Comparison of ENCODE assay signal across 15 mouse cellular contexts in genomic region chr16:34323496-34323895, GRCm38 (mm10).
"Had no signal": no experiment of that assay in that cellular context is flagged by ENCODE, and none has a peak within 500 bp of the region (broad histone marks: within the 10 kb centered on the region; RNA-seq: fewer than 3 reads in every experiment).

No protein-coding gene starts in this region.

- H3K4me3 ChIP-seq: limb, embryonic 12.5 days; liver, embryonic 13.5 days; lung, embryonic 15.5 days; megakaryocyte, embryonic 14.5 days; neural tube, embryonic 12.5 days had no signal

- H3K27me3 ChIP-seq: liver, embryonic 13.5 days; lung, embryonic 15.5 days; neural tube, embryonic 12.5 days had no signal

- H3K27ac ChIP-seq: limb, embryonic 12.5 days; liver, embryonic 13.5 days; lung, embryonic 15.5 days; macrophage; neural tube, embryonic 12.5 days had no signal

- DNase-seq: kidney, adult 8-10 months; kidney, postnatal 25 days; liver; liver, embryonic 13.5 days; liver, postnatal 0 days; lung, postnatal 14 days; midbrain, embryonic 14.5 days; right cerebral cortex, adult 18-20 months; right cerebral cortex, postnatal 25 days; thymus, postnatal 36 days had no signal

- ATAC-seq: liver, postnatal 0 days had no signal
